Mouse (Mus musculus) G1E (cell line): Measurements from ENCODE around the gene B3galt5. TPM values are rescaled to one million over a fixed set of nuclear protein-coding genes. Genes with fewer than 3 reads are reported as not detected.

Source experiments
- ATAC-seq: 2 replicates; pipeline ENCODE4 v1.8.0; 2016; ENCODE audit warnings: mild to moderate bottlenecking; ENCODE audit not compliant: insufficient number of reproducible peaks, poor library complexity, low FRiP score, severe bottlenecking; ENCODE audit errors: extremely low read depth
- DNase-seq: peaks from one replicate; pipeline ENCODE4 v3.0.0; 2012; ENCODE audit warnings: low spot score
- H3K27me3 ChIP-seq: 2 replicates; pipeline ENCODE4 v1.6.1; 2012; ENCODE audit warnings: mild to moderate bottlenecking, low read length, inconsistent platforms; ENCODE audit not compliant: insufficient read depth
- H3K36me3 ChIP-seq: replicated peaks from 2 replicates; pipeline ENCODE3; 2012; ENCODE audit warnings: mild to moderate bottlenecking, inconsistent platforms
- H3K4me1 ChIP-seq: 2 replicates; pipeline ENCODE4 v1.6.1; 2012; ENCODE audit warnings: low read depth, low read length, inconsistent platforms, mixed read lengths; ENCODE audit not compliant: insufficient read depth
- H3K4me3 ChIP-seq: 2 replicates; pipeline ENCODE4 v1.5.1; 2012; ENCODE audit warnings: low read depth, mild to moderate bottlenecking, inconsistent platforms, low read length, moderate library complexity, mixed read lengths
- H3K9me3 ChIP-seq: replicated peaks from 2 replicates; pipeline ENCODE4 v1.6.1; 2012; ENCODE audit warnings: inconsistent platforms
- CTCF ChIP-seq: IDR thresholded peaks from 2 replicates; pipeline ENCODE4 v1.5.1; 2012; ENCODE audit warnings: low read depth, low read length, inconsistent platforms, mixed read lengths
- GATA1 ChIP-seq: IDR thresholded peaks from 2 replicates; pipeline ENCODE4 v1.6.1; 2012; ENCODE audit warnings: borderline replicate concordance, low read length, inconsistent platforms, mixed read lengths
- GATA2 ChIP-seq: IDR thresholded peaks from 2 replicates; pipeline ENCODE4 v1.6.1; 2012; ENCODE audit warnings: low read depth, low read length, inconsistent platforms, borderline replicate concordance
- POLR2AphosphoS5 ChIP-seq: IDR thresholded peaks from 2 replicates; pipeline ENCODE4 v1.6.1; 2012; ENCODE audit warnings: low read depth, low read length, inconsistent platforms; ENCODE audit not compliant: insufficient replicate concordance
- TAL1 ChIP-seq: conservative IDR thresholded peaks from 2 replicates; pipeline ENCODE4 v1.6.1; 2012; ENCODE audit warnings: low read depth, low read length, inconsistent platforms, mixed read lengths
- polyA plus RNA-seq: library from polyadenylated mRNA; stranded (reverse); fragments of >175 nt; gene quantifications from 2 replicates; pipeline ENCODE4 v1.2.3, GENCODE M21; 2012
- total RNA-seq, 2 experiments: library from RNA; stranded (forward) in 1 of 2; stranded (reverse) in 1 of 2; fragments of 200-1000 nt in 1 of 2; fragments of >200 nt in 1 of 2; fragmentation: Nextera tagmentation in 1 of 2; gene quantifications; 2 replicates each; pipeline ENCODE4 v1.2.3; 2014 to 2017

B3galt5 gene
- total and polyA plus RNA-seq, 3 experiments: 0.16 TPM; not detected in 2

DNA sequence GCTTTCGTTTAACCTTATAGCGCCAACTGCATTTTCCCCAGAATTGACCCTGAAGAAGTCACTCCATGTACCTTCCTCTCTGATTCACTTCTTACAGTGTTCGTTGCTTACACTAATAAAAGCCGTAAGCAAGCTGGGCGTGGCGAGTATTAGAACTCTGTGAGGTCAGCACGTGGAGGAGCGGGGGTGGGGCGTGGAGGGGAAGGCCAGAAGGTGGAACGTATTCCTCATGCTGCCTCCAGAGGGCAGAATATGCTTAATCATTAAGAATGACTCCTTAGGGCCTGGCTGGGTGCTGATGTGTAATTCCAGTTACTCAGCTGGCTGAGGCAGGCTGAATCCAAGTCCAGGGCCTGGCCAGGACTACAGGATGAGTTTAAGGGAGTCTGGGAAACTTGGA, 122.3 kb downstream of the B3galt5 start:
- peaks cover 4% of the 10 kb centered on the region; the same call in 1 of the 2 replicates for H3K4me1 ChIP-seq
- TF ChIP-seq TAL1: no peak
- no peak for TF ChIP-seq GATA1
- no peak for TF ChIP-seq POLR2AphosphoS5
- TF ChIP-seq CTCF: no peak
- no peak for TF ChIP-seq GATA2
- H3K27me3 ChIP-seq: no peaks in the 10 kb centered on the region; the same call in 1 of the 2 replicates
- DNase-seq (peak; percentile 1), ATAC-seq (peak; percentile 22; the same call in 1 of the 2 replicates)
- peaks cover 3% of the 10 kb centered on the region for H3K9me3 ChIP-seq
- no peaks in the 10 kb centered on the region for H3K36me3 ChIP-seq
- H3K4me3 ChIP-seq: no peak overlapping the region

DNA sequence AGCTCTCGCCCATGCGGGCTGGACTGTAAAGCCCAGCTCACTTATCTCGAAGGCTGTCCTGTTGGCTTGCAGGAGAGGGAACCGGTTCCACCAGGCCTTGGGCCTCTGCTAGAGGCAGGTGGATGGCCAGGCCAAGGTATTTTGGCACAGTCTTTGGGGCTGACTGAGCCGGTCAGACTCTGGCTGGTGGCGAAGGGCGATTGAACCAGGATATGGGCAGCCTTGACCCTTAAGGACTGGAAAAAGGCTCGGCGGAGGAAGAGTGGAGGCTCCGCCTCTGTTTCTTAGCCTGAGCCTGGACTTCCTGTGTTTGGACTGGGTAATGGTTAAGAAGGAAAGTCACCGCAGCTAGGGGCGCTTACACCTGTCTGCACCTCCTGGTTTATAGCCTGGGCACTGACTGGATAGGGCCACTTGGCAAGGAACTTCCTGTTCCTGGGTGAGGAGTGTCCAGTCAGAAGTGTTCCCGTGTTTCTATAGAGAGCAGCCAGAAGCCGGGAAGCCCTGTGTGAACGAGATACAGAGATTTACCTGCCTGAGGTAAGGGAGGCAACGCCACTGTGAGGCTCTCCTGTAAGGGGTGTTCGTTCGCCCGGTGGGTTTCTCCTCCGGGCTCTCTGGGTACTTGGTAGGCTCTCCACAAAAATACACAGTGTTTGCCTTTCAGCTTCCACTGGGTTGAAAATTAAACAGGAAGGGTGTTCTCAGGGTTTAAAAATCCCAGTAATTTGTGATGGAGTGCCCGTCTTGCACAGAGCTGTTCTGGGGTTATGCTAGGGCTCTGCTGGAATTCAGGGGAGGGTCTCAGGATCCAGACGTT, 125.9 kb downstream of the B3galt5 start:
- H3K36me3 ChIP-seq: no peaks in the 10 kb centered on the region
- peaks cover 4% of the 10 kb centered on the region; the same call in 1 of the 2 replicates for H3K4me1 ChIP-seq
- peaks cover 3% of the 10 kb centered on the region; the same call in 1 of the 2 replicates for H3K9me3 ChIP-seq
- H3K4me3 ChIP-seq: no peak overlapping the region
- TF ChIP-seq GATA2: no peak
- no peak for TF ChIP-seq POLR2AphosphoS5
- no peak for TF ChIP-seq CTCF
- no peak for TF ChIP-seq GATA1
- TF ChIP-seq TAL1: no peak
- DNase-seq: no peak
- H3K27me3 ChIP-seq: no peaks in the 10 kb centered on the region
- no peak for ATAC-seq

DNA sequence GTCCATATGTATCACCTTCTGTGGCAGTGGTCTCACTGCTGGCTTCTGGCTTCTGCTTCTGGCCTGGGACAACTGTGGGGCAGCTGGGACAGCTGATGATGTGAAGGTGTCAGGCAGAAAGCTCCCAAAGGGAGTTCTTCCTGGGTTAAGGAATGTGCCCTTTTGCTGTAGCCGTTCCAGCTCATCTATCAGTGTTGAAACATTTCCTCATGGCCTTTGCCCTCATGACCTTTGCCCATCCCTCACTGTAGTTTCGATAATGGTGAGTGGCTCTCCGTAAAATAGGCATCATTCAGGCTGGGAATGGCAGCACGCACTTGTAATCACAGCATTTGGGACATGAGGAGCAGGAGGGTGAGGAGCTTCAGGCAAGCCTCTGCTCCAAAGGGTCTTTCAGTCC, 127.3 kb downstream of the B3galt5 start:
- no peak for TF ChIP-seq TAL1
- TF ChIP-seq GATA1: no peak
- TF ChIP-seq POLR2AphosphoS5: no peak
- TF ChIP-seq GATA2: no peak
- TF ChIP-seq CTCF: no peak
- DNase-seq: no peak
- Histone ChIP-seq H3K4me1 (peaks cover 2% of the 10 kb centered on the region; the same call in 1 of the 2 replicates), H3K9me3 (peaks cover 3% of the 10 kb centered on the region; the same call in 1 of the 2 replicates), H3K36me3 (no peaks in the 10 kb centered on the region), H3K27me3 (no peaks in the 10 kb centered on the region), H3K4me3 (no peak overlapping the region)
- no peak for ATAC-seq

DNA sequence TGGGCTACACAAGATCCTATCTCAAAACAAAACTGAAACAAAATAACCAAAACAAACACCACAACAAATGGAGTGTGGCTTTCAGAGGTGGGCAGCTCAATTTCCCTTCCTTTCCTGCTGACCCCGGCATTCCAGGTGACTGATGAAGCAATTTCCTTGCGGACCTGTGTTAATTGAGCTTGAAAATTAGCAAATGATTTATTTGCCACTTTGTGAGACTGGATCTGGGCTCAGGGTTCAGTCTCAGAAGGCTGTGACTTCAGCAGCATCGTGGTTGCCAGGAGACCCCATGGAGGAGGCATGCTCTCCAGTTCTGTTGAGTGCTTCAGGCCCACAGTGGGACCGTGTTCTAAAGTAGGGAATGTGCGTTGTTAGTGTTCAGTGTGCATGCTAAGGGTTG, 127.7 kb downstream of the B3galt5 start:
- TF ChIP-seq TAL1 (no peak), POLR2AphosphoS5 (no peak), GATA2 (no peak), CTCF (no peak), GATA1 (no peak)
- no peak overlapping the region for H3K4me3 ChIP-seq
- ATAC-seq (no peak), DNase-seq (no peak)
- no peaks in the 10 kb centered on the region for H3K4me1 ChIP-seq
- H3K9me3 ChIP-seq: peaks cover 3% of the 10 kb centered on the region; the same call in 1 of the 2 replicates
- no peaks in the 10 kb centered on the region for H3K27me3 ChIP-seq
- no peaks in the 10 kb centered on the region for H3K36me3 ChIP-seq

DNA sequence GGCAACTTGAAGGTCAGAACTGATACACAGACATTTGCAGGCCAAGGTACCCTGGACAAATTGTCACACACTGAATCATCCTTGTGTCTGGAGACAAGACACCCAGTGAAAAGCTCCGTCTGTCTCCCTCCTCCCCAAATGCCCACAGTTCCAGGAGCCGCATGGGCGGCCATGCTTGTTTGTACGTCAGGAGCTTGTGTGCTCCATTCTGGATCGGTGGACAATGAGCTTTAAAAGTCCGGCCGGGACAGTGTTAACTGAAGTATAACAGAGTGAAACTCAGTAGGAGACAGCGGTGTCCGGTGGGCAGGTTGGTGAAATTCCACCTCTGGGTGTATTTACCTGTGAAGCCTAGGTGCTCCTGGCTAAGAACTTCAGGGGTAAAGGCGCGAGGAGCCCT, 129.3 kb downstream of the B3galt5 start:
- no peaks in the 10 kb centered on the region for H3K4me1 ChIP-seq
- no peak overlapping the region for H3K4me3 ChIP-seq
- TF ChIP-seq GATA1 (no peak), CTCF (no peak), TAL1 (no peak), GATA2 (no peak), POLR2AphosphoS5 (no peak)
- no peaks in the 10 kb centered on the region for H3K27me3 ChIP-seq
- no peaks in the 10 kb centered on the region for H3K36me3 ChIP-seq
- peaks cover 3% of the 10 kb centered on the region; the same call in 1 of the 2 replicates for H3K9me3 ChIP-seq
- no peak for ATAC-seq
- DNase-seq: no peak

Other genes with a start within 250 kb of the B3galt5 start
- 29.9 and 37.3 TPM in 2 replicates for gene Psmg1, start 244.8 kb upstream of the B3galt5 start, total RNA-seq (2014; fragmentation: Nextera tagmentation)
- 70.4 and 75.6 TPM in 2 replicates for gene Psmg1, start 244.8 kb upstream of the B3galt5 start, total RNA-seq (2017)
- gene Psmg1, start 244.8 kb upstream of the B3galt5 start, polyA plus RNA-seq: 89.8 and 102 TPM in 2 replicates
- gene Brwd1, start 153.3 kb upstream of the B3galt5 start, total RNA-seq (2014; fragmentation: Nextera tagmentation): 64.9 and 70.2 TPM in 2 replicates
- gene Brwd1, start 153.3 kb upstream of the B3galt5 start, total RNA-seq (2017): 67.3 and 68.7 TPM in 2 replicates
- 9.0 and 13.2 TPM in 2 replicates for gene Brwd1, start 153.3 kb upstream of the B3galt5 start, polyA plus RNA-seq
- gene Hmgn1, start 108.1 kb upstream of the B3galt5 start, total RNA-seq (2014; fragmentation: Nextera tagmentation): 156 and 238 TPM in 2 replicates
- gene Hmgn1, start 108.1 kb upstream of the B3galt5 start, total RNA-seq (2017): 182 and 273 TPM in 2 replicates
- 184 and 230 TPM in 2 replicates for gene Hmgn1, start 108.1 kb upstream of the B3galt5 start, polyA plus RNA-seq
- 14.4 and 19.9 TPM in 2 replicates for gene Wrb, start 90.4 kb upstream of the B3galt5 start, total RNA-seq (2014; fragmentation: Nextera tagmentation)
- gene Wrb, start 90.4 kb upstream of the B3galt5 start, total RNA-seq (2017): 18.4 and 25.5 TPM in 2 replicates
- gene Wrb, start 90.4 kb upstream of the B3galt5 start, polyA plus RNA-seq: 3.1 and 4.5 TPM in 2 replicates
- gene Lca5l, start 43.5 kb upstream of the B3galt5 start, total RNA-seq (2014; fragmentation: Nextera tagmentation): 0.53 and 0.60 TPM in 2 replicates
- 0.12 and 0.16 TPM in 2 replicates for gene Lca5l, start 43.5 kb upstream of the B3galt5 start, total RNA-seq (2017)
- gene Lca5l, start 43.5 kb upstream of the B3galt5 start, polyA plus RNA-seq: not detected in 2 replicates
- not detected in 2 replicates for gene Sh3bgr, start 35.4 kb upstream of the B3galt5 start, total RNA-seq (2014; fragmentation: Nextera tagmentation)
- gene Sh3bgr, start 35.4 kb upstream of the B3galt5 start, total RNA-seq (2017): 0.52 TPM in 1 of 2 replicates, not detected in the other
- gene Sh3bgr, start 35.4 kb upstream of the B3galt5 start, polyA plus RNA-seq: not detected in 2 replicates
- not detected in 2 replicates for gene Itgb2l, start 207.8 kb downstream of the B3galt5 start, total RNA-seq (2014; fragmentation: Nextera tagmentation)
- gene Itgb2l, start 207.8 kb downstream of the B3galt5 start, total RNA-seq (2017): 0.06 and 0.16 TPM in 2 replicates
- gene Itgb2l, start 207.8 kb downstream of the B3galt5 start, polyA plus RNA-seq: not detected in 2 replicates
- not detected in 2 replicates for gene Pcp4, start 231.8 kb downstream of the B3galt5 start, total RNA-seq (2014; fragmentation: Nextera tagmentation)
- gene Pcp4, start 231.8 kb downstream of the B3galt5 start, total RNA-seq (2017): not detected in 2 replicates
- gene Pcp4, start 231.8 kb downstream of the B3galt5 start, polyA plus RNA-seq: not detected in 2 replicates